Mouse (Mus musculus) telencephalon, adult 2 months (tissue): Measurements from ENCODE around the gene Syt2.

ENCODE experiments used
- DNase-seq: peaks from one replicate; pipeline ENCODE4 v3.0.0-alpha.2; 2011; ENCODE audit warnings: low read depth, low spot score

The Syt2 gene

DNA sequence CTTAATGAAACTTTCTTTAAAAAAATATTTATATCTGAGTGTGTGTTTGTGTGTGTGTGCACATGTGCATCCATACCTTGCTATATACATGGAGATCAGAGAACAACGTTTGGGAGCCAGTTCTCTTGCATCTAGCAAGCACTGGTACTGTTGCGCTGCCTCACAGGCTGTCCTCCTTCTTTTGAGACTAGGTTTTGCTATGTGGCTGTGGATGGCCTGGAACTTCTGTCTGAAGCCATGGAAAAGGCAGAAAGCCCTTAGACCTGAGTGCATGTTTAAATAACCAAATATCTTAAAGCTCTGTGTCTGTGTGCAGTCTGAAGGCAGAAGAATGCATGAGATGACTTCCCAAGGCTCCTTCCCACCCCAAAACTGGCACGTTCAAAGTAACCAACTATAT, 126.3 kb downstream of the Syt2 start:
- DNase-seq: no peak

DNA sequence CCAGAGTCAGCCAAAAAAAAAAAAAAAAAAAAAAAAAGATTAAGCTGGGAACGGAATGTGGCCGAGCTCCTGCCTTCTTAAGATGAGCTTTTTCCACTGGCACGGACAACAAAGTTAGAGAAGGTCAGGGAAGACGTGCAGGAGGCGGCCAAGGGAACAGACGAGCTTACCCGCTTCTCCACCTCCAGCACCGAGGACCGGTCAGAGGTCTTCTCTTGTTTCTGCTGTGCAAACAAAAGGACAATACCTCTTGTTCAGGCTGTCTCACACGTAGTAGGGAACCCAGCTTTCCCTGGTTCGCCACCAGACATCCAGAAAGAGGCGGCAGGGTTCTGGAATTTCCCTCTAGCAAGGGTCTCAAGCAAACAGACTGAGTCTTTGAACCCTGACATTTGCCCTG, 126.8 kb downstream of the Syt2 start:
- no peak for DNase-seq

DNA sequence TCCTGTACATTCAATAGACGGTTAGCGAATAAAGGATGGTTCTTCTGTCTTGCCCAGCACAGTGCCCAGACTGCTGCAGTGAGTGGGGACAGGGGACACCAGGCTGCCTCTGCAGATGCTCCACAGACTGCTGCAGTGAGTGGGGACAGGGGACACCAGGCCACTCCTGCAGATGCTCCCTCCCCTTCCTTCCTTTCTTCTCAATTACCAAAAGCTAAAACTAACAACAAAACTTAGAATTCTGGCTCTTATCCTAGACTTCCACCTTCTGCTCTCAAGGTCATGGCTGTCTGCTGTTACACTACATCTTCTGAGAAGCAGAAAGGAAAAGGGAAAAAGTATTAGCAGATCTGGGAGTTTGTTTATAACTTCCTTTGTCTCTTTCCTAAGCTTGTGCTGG, 127.8 kb downstream of the Syt2 start:
- DNase-seq: no peak

DNA sequence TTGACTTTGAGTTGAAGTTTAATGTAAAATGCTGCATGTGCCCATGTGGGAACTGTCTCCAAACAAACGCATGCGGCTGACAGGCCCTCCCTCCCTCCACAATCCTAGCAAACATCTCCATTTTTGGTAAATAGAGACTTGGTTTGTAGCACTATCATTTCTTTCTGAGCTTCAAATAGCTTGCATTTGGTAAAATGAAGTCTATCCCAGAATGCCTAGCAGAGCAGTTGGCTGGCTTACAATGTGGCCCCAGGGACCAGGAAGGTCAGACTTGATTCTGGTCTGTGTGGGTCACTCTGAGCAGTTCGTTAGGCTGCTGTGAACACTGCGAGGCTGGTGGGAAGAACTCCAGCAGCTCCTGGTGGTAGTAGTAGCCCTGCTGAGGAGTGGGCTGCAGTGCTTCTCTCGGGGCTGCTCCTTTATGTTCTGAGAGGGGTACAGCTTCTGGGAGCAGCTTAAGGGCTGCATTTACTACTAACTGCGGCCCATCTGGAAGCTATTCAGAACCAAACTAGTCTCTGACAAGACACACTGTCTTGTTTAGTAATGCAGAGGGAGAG, 128.3 kb downstream of the Syt2 start:
- no peak for DNase-seq

DNA sequence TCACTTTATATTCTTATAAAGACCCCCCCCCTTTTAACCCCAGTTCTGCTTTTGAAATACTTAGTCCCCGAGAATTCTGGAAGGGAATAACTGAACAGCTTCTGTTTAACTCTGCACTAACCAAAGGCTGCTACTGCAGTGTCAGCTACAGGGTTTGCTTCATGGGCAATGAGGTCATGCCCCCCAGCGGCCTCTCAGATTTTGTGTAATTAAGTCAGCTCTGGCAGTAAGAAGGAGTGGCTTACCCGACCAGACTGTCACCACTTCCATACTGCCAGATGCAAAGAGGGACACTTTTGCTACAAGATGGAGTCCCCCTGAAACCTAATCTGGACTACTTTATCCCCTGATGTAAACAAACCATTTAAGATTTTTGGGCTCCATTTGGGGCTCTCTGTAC, 129.2 kb downstream of the Syt2 start:
- no peak for DNase-seq

DNA sequence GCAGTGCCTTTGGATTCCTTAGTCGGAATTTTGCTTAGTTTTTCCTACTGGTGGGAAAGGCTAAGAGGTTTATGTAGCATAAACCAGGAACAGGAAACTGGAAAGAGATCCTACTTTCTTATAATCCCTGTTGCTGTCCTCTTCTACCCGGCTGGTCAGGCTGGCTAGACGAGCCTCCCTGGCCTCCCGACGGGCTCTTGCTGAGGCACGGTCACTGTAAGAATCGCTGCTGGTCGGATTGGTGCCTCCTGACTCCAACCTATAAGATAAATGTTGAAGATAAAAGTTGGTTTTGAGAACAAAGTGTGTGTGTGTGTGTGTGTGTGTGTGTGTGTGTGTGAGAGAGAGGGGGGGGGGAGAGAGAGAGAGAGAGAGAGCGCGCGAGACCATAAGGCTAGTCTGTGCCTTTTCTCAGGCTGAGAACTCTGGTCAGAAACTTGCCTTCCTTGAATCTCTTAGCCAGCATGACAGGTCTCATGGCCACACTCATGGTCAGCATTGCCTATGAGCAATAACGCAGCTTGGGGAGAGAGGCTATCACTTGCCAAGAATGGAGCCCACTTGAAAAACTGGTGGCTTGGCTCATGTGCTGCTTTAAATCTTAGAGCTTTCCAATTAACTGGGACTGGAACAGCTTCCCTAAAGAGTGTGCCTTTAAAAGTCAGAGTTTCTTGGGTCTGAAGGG, 130.9 kb downstream of the Syt2 start:
- no peak for DNase-seq

DNA sequence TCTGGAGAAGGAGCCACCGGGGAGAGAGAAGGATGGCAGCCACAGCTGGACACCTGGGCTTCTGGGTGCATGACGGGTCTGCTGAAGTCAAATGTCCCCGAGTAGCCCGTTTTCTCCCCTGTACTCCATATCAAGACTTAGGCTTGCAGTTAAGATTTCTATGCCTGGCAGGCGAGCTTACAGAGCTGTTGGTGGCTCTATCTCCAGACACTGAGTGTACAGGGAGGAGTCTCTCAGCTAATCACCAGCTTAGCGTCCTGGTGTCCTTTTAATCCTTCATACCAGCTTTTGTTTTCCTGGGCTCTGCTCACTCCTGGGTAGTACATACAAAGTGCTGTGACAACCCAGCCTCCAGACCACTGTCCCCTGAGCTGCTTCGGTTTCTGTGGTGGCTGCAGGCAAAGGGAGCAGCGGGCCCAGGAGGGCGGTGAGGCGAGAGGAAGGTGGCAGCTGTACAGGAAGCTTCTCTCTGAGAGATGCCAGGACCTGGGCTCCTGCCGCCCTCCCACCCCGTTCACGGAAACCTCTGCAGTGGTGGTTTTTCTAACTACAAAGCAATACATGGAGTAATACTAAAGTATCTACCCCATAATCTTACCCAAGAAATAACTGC, 131.6 kb downstream of the Syt2 start:
- no peak for DNase-seq

DNA sequence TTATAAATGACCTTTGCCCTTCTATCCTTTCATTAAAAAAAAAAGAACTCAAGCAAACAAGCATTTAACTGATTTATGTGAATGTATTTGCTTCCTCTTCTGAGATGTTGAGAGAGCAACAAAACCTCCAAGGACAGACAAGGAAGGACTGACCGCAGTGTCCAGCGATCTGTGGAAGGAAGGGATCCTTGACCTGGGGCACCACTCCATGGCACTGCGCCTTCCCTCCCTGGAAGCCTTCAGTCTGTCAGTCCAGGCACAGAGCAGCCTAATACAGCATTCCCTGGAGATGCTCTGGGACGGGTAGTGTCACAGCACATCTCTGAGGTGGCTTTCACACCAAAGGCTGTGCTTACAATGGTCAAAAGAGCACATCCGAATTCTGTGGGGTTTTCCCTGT, 136.3 kb downstream of the Syt2 start:
- DNase-seq: no peak

DNA sequence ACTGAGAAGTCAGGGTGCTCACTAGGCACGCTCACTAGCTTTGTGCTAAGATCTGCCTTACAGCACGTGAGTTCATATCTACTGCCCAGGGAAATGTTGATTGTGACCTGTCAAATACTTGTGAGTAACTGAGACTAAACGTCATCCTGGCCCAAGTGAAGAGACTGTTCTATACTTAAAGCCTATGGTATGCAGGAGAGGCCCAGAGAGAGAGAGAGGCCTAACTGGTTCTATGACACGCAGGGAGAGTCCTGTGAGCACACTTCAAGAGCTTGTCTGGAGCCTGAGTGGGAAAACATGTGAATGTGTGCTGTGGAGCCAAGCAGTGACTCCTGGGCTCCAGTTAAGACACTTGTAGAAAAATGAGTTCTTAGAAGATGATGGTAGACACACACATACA, 137.5 kb downstream of the Syt2 start:
- no peak for DNase-seq

DNA sequence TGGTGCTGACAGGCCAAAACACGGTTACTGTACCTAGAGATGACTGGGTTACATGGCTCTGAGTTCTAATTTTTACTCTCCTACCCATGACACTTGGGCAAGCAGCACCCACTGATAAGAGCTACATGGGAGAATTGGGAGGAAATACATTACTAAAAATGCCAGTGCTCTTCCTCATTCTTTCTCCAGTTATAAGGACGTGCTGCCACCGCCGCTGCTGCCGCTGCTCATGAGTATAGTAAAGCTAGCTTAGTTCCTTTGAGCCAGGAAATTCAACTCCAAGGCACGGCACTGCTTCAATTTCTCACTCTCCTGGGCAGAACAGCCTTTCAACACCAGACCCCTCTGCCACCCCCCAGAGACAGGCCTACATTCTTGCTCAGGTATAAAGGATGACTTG, 138.0 kb downstream of the Syt2 start:
- no peak for DNase-seq

DNA sequence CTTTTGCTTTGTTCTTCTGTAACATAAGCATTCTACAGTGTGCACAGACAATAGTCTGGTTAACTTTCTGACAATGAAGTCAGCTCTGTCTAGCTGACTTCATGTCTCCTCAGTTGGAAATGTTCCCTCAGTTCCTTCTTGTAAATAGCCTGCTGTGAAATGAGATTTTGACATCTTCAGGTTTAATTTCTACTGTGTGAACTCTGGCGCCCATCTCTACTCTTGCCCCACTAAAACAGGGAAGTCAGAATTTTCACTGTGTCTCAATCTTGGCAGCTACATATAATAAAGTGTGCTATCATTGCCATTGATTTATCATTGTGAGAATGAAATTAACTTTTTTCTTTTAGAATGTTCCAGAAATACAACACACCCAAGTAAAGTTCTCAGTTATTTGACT, 138.4 kb downstream of the Syt2 start:
- no peak for DNase-seq

DNA sequence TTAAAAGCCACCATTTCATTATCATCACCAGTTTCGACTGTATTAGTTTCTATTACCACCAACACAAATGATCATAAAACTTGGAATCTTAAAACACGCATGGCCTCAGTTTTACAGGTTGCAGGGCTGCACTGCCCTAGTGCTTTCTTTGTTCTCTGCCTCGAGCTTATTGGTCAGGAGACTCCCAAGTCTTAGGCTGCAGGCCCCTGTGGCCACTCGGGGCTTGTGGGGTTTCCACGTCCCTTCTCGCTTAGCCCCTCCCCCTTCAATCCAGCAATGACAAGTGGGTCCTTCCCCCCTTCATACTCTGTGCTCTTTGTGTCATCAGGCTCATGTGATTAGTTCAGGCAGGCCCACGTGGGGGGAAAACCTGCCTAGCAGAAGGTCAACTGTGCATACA, 141.6 kb downstream of the Syt2 start:
- no peak for DNase-seq

DNA sequence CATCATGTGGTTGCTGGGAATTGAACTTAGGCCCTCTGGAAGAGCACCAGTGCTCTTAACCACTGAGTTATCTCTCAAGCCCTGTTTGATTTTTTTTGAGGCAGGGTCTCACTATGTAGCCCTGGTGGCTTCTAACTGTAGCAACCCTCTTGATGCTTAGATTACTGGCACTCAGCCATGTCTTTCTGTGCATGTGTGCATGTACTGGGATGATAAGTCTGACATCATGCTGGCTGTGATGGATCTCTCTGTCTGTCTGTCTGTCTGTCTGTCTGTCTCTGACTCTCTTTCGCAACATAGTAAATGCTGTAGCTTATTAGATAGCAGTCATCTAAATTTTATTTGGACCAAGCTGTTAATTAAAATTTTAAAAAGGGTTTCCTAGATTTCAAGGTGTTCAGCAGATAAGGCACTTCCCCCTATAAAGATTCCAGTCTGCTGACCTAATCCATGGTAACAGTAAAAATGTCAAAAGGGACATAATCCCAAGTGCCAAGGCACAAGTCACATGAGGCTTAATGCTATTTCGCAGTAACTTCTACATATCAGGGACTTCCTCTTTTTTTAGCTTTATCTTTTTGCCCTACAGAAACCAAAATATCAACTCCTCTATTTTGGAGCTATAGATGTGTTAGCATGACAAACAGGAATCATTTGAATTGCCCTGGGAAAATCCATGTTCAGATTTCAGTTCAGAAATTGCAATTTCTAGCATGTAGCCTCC, 144.4 kb downstream of the Syt2 start:
- no peak for DNase-seq

DNA sequence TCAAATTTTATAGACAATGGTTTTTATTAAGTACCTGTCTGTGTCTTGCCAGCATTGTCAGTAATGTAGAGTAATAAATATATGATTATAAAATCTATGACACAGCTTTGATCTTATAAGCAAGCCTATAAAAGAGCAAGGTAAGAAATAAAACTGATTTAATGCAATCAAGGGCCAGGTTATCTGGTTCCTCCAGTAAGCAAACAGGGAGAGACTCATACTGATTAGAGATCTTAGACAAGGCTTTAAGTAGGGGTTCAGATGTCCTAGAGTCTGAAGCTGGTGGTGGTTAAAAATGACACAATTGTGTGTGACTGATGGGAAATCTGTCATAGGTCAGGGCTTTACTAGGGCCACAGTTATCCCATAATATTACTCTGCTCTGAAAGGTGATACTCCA, 145.0 kb downstream of the Syt2 start:
- DNase-seq: no peak

DNA sequence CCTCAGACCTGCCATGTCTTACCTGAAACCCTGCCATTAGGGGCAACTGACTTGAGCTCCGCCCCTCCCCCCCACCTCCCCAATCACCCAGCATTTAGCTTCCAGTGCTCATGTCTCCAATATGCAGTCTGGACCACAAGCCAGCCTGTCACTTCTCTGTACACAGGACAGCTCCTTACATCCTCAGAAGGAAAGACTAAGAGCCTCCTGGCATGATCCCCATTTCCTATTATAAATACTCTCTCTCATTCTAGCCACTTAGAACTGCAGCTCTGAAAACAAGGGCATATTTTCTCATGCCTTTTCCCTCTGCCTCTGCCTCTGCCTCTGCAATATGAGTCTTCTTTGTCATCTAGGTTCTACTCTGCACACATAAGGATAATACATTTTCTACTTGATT, 149.6 kb downstream of the Syt2 start:
- DNase-seq: no peak

DNA sequence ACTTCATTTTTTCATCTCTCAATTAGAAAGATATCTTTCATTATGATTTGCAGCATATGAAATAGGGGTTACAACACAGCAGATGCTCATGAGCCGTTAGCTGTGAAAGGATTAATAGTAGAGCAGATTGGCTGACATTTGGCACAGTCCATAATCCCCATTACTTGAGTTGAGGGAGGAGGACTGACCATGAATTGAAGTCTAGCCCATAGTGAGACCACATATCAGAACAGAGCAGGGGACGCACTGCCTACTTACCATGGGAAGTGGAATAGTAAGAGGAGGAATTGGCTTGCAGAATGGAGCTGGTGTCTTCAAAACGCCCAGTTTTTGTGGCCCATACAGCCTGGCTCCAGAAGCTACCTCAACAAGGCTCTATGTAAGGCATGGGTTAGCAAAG, 150.1 kb downstream of the Syt2 start:
- no peak for DNase-seq

DNA sequence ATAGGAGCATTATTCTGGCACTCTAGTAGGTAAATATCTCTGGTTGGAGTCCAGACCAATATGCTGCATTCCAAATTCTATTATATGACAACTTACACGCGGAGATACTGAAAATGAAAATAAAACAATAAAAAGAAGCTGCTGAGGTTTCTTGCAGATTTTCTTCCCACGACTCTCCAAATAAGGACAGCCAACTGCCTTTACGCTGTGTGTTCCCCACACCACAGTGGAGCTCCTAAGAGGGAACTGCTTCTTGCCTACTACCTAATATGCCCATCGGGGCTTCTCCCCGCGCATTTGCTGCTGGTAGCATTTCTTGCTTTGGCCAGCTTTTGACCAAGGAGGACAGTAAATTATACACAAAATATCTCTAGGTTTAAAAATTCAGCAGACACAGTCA, 155.3 kb downstream of the Syt2 start:
- no peak for DNase-seq

DNA sequence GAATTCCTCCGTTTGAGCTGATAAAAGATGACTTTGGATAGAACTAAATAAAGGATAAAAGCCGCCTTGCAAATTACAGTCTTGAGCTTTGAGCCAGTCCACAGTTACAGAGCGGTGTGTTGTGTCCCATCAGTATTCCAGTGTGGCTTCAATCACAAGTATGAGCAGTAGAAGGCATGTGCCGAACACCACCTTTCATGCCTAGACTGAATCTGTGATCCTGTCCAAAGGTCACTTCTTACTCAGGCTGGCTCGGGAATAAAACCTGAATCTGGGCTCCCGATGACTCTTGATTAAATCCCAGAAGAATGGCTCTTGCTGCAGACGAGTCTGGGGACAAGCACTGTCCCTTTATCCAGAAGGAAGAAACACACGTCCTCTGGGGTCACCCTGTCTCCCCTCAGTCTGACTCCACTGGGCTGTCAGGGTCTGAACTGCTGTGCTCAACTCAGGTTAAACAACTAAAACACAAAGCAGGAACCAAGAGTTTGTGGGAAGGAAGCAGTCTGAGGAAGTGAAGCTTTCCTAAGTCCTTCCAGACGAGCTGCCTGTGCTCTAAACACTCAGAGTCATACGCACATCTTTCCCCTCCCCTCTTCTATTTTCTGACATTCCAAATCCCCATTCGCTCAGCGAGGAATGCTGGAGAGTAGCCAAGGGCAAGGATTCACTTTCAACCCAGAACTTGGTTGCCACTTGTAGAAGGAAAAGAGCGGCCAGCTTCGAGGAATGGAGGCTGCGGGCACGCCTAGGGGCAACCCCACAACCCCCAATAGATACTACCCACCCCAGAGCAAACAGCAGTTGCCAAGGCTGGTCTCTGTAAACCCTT, 157.0 kb downstream of the Syt2 start:
- no peak for DNase-seq

DNA sequence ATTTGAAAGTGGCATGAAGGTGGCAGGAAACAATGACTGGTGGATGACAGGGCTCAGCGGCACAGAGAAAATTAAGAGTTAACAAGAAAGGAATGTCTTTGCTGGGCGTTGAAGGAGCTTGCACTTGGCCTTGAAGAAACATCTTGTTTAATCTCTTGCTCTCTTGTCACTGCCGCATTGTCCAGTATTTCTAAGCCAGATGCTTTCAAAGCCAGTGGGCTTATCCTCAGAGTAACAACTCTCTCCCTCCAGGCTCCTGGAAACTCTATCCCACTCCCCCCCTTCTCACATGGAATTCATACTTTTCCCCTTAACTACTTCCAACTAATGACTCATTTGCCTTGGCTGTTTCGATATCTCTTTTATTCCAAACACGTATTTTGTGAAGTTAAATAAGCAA, 157.9 kb downstream of the Syt2 start:
- no peak for DNase-seq

DNA sequence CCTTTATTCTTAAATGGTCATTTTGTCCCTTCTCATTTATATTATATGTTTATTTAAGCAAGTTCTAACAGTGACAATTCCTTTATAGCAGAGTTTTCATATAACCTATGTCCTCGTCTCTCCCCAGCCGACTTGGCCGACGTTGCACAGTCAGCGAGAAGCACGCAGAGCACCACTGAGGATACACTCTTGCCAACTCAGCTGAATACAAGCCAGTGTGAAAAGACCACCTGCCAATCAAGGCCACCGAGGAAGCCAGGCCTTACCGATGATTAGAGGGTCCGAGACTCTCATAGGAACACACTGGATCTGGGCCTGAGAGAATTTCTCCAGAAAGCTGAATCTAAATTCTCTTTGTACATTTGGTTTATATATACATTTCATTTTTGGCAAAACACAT, 159.0 kb downstream of the Syt2 start:
- DNase-seq: no peak
